Mouse (Mus musculus): ENCODE results near the gene Gtf2h1.

The Gtf2h1 gene

DNA sequence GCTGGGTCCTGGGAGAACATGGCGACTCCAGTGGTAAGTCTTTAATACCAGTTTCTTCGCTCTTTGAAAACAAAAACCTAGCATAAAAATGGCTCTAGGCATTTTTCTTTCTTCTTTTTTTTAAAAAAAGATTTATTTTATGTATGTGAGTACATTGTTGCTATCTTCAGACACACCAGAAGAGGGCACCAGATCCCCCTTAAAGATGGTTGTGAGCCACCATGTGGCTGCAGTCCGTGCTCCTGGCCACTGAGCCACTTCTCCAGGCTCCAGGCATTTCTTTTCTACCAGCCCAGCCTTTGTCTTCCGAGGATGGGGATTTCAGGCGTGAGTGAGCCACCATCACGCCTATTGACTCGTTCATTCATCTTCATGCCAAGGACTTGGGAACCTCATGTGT lies 55.1 kb downstream of the Gtf2h1 start:
- DNase-seq (ENCODE audit: low read depth) = no peak

DNA sequence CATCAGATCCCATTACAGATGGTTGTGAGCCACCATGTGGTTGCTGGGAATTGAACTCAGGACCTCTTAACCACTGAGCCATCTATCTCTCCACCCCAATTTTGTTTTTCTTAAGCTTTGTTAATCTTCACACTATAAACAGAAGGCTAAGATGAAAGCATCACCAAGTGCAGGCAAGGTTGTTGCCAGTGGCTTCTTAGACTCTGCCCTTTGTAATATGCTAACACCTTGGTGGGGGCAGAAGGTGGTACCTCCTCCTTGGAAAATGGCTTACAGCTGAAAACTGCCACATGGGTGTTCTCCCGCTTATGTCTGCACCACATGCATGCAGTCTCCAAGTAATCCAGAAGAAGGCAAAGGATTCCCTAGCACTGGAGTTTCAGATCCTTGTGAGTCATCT lies 56.8 kb downstream of the Gtf2h1 start:
- DNase-seq (ENCODE audit: low read depth) = no peak

DNA sequence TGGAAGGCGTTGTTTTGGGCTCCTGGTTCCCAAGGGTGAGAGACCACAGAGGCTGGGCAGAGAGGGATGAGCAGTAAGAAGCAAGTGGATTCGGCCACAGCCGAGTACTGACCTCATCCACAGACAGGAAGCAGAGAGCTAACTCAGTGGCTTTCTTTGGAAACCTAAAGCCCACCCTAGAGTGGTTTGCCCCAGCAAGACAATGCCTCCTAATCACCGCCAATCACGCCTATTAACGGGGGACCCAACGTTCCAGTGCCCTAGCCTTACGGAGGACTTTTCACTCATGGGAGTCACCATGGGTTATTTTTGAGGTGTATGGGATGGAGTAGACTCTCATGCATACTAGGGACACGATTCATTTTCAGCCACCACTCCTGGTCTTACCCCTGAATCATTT lies 57.5 kb downstream of the Gtf2h1 start:
- no peak for DNase-seq (ENCODE audit: low read depth)

- DNase-seq (ENCODE audit: low read depth) = peak; percentile 63
Measured at GRCm38 (mm10) chr7:46855866-46856560, 60.1 kb downstream of the Gtf2h1 start.

DNA sequence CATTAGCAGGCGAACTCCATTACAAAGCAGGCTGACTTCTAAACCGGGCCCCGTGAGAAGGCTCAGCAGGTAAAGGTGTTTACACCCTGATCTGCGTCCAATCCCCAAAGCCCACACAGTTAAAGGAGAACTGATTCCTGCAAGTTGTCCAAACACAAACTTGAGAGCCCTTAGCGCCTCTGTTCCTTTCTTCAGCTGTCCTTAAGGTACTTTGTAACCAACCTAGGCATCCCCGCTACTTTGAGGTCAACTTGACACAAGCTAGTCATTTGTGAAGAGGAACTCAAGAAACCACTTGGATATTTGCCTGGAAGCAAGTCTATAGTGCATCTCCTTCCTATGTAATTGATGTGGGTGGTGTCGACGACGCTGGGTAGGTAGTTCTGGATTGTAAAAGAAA lies 61.5 kb downstream of the Gtf2h1 start:
- DNase-seq (ENCODE audit: low read depth) = peak; percentile 62

DNA sequence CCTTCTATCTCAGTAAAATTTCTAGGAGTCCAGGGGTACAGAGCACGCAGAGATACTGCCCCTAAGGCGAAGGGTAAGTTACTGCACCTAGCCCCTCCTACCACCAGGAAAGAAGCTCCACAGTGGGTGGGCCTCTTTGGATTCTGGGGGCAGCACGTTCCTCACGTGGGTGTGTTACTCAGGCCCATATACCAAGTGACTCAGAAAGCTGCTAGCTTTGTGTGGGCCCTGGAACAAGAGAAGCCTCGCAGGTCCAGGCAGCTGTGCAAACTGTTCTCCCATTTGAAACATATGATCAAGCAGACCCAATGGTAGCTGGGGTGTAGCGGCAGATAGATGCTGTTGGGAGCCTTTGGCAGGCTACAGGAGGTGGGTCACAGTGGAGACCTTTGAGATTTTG lies 63.1 kb downstream of the Gtf2h1 start:
- no peak for DNase-seq (ENCODE audit: low read depth)

- DNase-seq (ENCODE audit: low read depth) = no peak
Measured at GRCm38 (mm10) chr7:46860996-46861395, 65.1 kb downstream of the Gtf2h1 start, which contains the start of gene Ldhc. Ldhc (plus strand) TSS chr7:46861203.

GRCm38 (mm10) chr7:46871988-46872387 lies 76.1 kb downstream of the Gtf2h1 start:
- DNase-seq (ENCODE audit: low read depth) = peak; percentile 80

Measured in 416B (cell line).